Mouse (Mus musculus): Measurements from ENCODE around the gene Cpeb3.

DNA sequence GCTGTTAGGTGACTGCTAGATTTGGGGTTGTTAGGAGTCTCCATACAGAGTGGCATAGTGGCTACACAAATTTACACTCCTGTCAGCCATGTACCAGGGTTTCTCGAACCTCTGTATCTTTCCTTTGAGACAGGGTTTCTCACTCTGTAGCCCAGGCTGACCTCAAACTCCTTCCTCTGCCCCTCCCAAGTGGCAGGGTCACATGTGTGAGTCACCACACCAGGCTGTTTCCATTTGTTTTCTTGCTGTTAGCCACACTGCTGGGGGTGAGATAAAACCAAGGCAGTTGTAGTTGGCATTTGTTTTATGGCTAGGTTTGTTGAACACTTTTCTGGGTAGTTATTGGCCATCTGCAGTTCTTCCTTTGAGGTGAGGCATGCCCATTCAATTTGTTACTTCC, 97.9 kb downstream of the Cpeb3 start:
- TF ChIP-seq POLR2A (IDR thresholded peaks at IDR 0.05; ENCODE audit: insufficient read depth, low read depth, low read length): no peak
- no peak for TF ChIP-seq CTCF (IDR thresholded peaks at IDR 0.05; ENCODE audit: insufficient read depth, low read depth, low read length)
